Mouse (Mus musculus): ENCODE data around the gene Ralgds. TPM values are rescaled to one million over a fixed set of nuclear protein-coding genes. Genes with fewer than 3 reads are reported as not detected.

Ralgds gene
- 37.5 TPM for polyA plus RNA-seq (2017; shearing (Covaris generic))

DNA sequence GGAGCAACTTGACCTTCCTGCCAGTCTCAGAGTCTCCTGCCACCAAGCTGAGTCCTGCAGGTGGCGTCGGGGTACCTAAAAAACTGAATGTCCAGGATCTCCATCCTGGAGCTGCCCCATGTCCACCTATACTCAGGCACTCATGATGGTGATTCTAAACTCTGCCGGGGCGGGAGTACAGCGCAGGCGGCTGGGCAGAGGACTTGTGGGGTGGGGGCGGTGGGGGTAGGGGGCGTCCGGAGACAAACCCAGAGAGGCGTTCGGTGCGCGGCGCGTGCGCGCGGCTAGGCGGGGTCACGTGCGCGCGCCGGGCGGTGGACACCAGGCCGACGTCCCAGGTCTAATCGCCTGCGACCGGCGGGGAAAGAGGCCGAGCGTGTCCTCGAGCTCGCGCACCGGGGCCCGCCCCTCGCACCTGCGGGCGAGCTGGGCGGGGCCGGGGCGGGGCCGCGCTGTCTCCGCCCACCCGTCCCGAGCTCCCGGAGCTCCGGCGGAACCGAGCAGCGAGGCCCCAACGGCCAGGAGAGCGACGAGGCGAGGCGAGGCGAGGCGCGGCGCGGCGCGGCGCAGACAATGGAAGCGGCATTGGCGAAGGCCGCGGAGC, at the start of gene Ralgds:
Ralgds (plus strand) TSS at position 328 of the 604 bp plus-strand sequence.

DNA sequence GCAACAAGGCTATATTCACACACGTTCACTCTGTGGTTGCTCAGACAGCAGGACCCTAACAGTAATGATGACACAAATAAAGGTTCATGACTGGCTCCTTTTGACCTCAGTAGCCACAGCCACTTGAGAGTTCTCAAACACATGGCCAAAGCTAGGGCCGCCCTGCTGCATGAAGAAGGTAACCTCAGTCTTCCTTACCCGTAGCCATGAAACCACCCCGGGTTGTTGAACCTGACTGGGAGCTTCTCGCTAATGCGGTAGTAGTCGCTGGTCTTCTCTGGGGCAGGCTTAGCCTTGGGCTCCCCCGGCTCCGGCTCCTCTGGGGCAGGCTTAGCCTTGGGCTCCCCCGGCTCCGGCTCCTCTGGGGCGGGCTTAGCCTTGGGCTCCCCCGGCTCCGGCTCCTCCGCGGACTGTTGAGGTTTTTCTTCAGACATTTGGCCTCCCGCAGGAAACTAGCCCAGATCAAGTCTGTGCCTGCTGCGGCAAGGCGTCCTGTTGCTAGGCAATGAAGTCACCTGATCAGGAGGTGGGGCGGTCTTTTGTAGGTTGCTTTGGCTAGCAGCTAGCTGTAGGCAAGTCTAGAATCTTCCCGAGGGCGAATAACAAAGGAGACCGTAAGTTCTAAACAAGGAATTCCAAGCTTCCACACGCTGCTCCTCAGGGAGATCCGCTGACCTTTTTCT, 46.9 kb upstream of the Ralgds start, which contains the start of gene 1700007K13Rik:
1700007K13Rik (minus strand) TSS at position 497 of the 683 bp plus-strand sequence.

DNA sequence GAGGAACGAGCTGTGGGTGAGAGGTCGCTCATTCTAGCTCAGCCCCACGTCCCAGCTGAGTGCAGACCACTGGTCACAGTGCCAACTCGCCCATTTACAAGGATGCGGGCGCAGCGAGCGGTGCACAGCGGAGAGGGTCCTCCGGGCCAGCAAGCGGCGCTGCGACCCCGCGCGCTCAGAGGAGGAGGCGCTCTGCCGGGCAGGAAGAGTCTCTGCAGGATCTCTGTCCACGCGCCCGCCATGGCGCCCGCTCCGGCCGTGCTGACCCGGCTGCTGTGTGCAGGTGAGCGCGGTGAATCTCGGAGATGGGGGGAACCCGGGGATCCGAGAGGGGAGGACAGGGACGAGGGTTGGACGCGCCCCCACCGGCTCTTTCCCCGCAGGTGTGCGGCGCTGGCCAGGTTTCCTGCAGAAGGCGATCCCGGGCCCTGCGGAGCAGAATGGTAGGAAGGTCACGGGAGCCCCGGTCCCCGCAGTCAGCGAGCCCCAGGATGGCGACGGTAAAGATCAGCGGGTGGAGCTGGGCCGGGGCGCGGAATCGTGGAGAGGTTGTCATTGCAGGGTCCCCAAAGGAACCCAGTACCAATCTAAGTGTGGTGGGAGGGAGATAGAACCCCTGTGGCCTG, 45.0 kb upstream of the Ralgds start, which contains the start of gene Mrps2:
Mrps2 (plus strand) TSS at position 207 of the 626 bp plus-strand sequence.

DNA sequence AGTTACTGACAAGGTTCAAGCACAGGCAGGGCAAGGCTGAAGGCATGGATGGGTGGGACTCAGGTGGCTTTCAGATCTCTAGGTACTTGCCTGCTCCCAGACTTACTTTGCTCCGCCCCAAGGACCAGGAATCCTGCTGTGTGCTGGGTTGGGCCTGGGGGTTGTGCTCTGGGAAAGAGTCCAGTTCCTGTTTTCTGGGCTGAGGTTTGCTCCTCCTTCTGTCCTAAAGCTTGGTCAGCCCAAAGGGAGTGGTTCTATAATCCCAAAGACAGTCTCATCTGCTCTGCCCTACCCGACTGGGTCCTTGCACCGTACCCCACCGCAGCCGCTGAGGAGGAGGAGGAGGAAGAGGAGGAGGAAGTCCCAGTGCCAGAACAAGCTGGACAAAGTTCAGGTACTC, 16.3 kb upstream of the Ralgds start, which contains the start of gene Gbgt1:
Gbgt1 (plus strand) TSS at position 221 of the 400 bp plus-strand sequence.

DNA sequence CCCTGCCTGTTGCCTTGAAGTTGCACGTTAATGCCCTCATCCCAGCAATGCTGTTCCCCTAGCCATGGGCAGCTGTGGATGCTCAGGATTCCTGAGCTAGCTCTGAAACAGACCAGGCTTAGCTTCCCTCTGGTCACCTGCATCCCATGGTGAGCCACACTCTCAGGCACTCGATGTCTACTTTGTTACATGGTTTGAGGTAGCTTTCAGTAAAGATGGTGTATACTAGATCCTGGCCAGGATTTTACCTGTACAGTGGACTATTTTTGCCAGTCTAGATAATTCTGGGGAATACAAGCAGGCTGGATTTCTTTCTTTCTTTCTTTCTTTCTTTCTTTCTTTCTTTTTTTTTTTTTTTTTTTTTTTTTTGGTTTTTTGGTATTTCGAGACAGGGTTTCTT, 7.1 kb upstream of the Ralgds start, which contains the start of gene Gm10134:
Gm10134 (plus strand) TSS at position 301 of the 400 bp plus-strand sequence.

DNA sequence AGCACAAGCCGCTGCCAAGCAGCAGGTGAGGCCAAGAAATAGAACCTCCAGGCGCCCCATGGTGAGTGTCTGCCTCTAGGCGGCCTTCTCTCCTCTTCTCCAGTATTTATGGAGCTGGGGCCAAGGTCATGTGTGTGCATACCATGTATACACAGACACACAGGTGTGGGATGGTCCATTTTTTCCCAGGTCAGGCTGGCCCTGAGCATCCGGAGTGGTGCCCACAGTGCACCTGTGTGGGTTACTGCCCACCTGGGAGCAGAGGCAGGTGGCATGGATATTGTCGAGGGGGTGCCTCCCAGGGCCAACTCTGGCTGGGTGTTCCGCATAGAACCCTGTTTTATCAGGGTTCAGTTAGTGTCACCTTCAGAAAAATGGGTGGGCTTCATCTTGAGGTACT, 50.4 kb downstream of the Ralgds start, which contains the start of gene Cel:
Cel (minus strand) TSS at position 101 of the 400 bp plus-strand sequence.

DNA sequence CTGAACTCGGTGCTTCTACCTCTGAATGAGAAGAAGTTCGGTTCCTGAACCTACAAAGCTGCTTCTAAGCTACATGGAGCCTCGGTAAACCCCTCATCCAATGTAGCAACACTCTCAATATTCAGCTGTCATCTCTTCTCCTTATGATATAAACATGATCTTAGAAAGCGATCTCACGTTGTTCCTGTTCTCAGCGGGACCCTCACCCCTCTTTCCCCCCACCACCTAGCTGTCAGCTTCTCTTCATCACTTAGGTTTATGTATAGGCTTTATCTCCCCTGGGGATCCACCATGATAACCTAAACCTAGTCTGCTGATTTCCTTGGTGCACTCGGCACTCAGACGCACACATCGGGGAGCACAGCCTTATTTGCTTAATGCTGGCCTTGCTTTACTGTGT, 70.7 kb downstream of the Ralgds start, which contains the start of gene Gtf3c5:
Gtf3c5 (minus strand) TSS at position 101 of the 400 bp plus-strand sequence.

Other genes with a start within 250 kb of the Ralgds start
- gene Ppp1r26, start 66.3 kb upstream of the Ralgds start, polyA plus RNA-seq (2017; shearing (Covaris generic)), result not detected
- gene 1700007K13Rik, start 46.8 kb upstream of the Ralgds start, polyA plus RNA-seq (2017; shearing (Covaris generic)), result not detected
- 11.4 TPM for gene Mrps2, start 45.1 kb upstream of the Ralgds start, polyA plus RNA-seq (2017; shearing (Covaris generic))
- gene Gbgt1, start 16.2 kb upstream of the Ralgds start, polyA plus RNA-seq (2017; shearing (Covaris generic)), result not detected
- not detected for gene Gm10134, start 7.0 kb upstream of the Ralgds start, polyA plus RNA-seq (2017; shearing (Covaris generic))
- 1.0 TPM for gene Cel, start 50.3 kb downstream of the Ralgds start, polyA plus RNA-seq (2017; shearing (Covaris generic))
- gene Gtf3c5, start 70.6 kb downstream of the Ralgds start, polyA plus RNA-seq (2017; shearing (Covaris generic)), result 23.7 TPM
- 0.62 TPM for gene Gfi1b, start 108.9 kb downstream of the Ralgds start, polyA plus RNA-seq (2017; shearing (Covaris generic))
- 26.6 TPM for gene Tsc1, start 128.1 kb downstream of the Ralgds start, polyA plus RNA-seq (2017; shearing (Covaris generic))
- not detected for gene Spaca9, start 186.6 kb downstream of the Ralgds start, polyA plus RNA-seq (2017; shearing (Covaris generic))
- not detected for gene Ak8, start 187.0 kb downstream of the Ralgds start, polyA plus RNA-seq (2017; shearing (Covaris generic))